Mouse (Mus musculus): ENCODE data around the gene Mrpl11. TPM values are rescaled to one million over a fixed set of nuclear protein-coding genes. Genes with fewer than 3 reads are reported as not detected.

The Mrpl11 gene
- 79.6 and 80.5 TPM in 2 replicates for polyA plus RNA-seq (2015; fragmentation: Nextera tagmentation; extraction: Ambion mirVana)

DNA sequence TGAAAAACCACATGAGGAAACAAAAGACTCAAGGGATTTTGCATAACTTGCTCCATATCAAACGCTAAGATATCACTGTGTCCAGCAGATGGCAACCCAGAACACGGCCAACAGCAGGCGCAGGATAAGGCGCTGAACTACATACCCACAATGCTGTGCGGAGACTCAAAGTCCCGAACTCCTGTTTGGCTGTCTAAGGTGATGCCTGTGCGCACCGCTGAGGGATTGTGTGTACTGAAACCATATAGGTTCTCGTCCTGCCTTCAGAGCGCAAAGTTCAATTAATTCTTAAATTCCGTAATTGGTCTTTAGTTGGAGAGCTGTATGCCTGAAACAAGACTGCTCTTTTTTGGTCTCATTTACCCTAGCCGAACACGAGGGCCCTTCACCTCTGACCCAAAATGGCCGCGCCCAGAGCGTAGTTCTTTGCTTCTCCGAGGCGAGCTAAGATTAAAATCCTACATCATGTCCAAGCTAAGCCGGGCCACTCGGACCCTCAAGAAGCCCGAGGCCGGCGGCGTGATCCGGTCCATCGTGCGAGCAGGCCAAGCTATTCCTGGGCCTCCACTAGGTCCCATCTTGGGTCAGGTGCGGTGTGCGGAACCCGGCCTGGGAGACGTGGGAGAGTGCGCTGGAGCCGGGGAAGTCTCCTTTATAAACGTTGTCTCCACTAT lies at the start of gene Mrpl11:
Gene Mrpl11 (plus strand): TSS at position 220 of the 674 bp plus-strand sequence.
- Histone ChIP-seq H3K9me3 (replicated peaks; ENCODE audit: control insufficient read depth, low read length) (no peaks in the 10 kb centered on the region), H3K36me3 (ENCODE audit: control insufficient read depth, insufficient read depth, low read length) (peaks cover 15% of the 10 kb centered on the region; the same call in 1 of the 2 replicates), H3K27me3 (ENCODE audit: control insufficient read depth, insufficient read depth, low read length) (no peaks in the 10 kb centered on the region), H3K9ac (ENCODE audit: low read length) (peak within 1 kb of the TSS; percentile 82), H3K4me2 (ENCODE audit: low read depth, low read length) (peak within 1 kb of the TSS; percentile 75), H3K4me3 (replicated peaks; ENCODE audit: low read length) (peak within 1 kb of the TSS; percentile 68), H3K27ac (ENCODE audit: low read length) (peak within 1 kb of the TSS; percentile 68), H3K4me1 (ENCODE audit: control insufficient read depth, insufficient read depth, low read length) (peaks cover 4% of the 10 kb centered on the region)
- WGBS = under 1% methylated on average over 34 of the region's 34 CpGs
- ATAC-seq (ENCODE audit: insufficient read depth, low FRiP score) = peak; percentile 96

DNA sequence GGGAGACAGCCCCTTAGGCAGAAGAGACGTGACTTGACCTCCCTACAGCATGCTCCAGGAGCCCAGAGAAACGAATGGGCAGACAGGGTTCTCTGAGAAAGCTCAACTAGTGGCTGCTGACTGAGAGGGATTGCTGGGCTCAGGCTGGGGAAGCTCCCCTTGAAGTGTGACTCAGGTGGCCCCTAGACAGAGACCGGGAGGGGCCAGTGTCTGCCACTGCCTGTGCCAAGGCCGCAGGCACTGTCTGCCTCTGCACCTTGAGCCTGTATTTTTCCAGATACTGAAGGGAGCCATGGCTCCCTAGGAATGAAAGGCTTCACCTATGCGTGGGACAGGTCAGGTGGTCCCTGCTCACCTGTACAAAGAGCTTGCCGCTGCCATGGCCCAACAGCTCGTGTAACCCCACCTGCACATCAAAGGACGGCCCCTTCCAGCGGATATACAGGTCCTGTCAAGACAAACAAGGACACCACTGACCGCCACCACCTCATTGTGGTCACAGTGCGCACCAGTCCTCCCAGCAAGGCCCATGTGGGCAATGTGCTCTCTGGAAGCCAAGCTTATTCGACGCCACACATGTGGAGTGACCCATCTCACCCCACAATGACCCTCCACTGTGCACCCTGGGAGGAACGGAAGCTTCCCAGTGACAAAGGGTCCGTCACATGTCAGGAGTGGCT lies 45.9 kb upstream of the Mrpl11 start:
- no peaks in the 10 kb centered on the region for H3K9me3 ChIP-seq (replicated peaks; ENCODE audit: control insufficient read depth, low read length)
- WGBS = 89% methylated on average over 15 of the region's 15 CpGs

DNA sequence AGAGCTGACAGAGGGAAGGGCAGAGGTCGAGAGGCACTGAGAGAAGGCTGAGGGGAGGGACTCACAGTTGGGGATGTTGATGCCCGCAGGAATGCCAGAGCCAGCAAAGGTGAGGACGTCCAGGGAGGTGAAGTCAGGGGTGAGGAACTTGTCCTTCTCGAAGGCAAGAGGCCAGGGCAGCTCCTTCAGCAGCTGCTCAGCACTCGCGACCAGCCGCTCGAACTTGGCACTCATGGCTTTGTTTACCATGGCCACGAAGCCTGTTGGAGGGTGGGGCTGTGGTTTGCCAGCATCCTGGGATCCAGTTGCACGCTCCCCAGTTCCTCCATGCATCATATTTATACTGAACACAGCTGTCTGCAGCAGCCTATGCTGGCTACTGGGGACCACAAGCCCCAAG lies 45.1 kb upstream of the Mrpl11 start:
- no peaks in the 10 kb centered on the region for H3K4me1 ChIP-seq (ENCODE audit: control insufficient read depth, insufficient read depth, low read length)
- H3K9ac ChIP-seq (ENCODE audit: low read length) = no peak overlapping the region
- no peak for ATAC-seq (ENCODE audit: insufficient read depth, low FRiP score)
- WGBS = 80% methylated on average over 10 of the region's 10 CpGs
- H3K9me3 ChIP-seq (replicated peaks; ENCODE audit: control insufficient read depth, low read length) = no peaks in the 10 kb centered on the region
- peaks cover 26% of the 10 kb centered on the region for H3K36me3 ChIP-seq (ENCODE audit: control insufficient read depth, insufficient read depth, low read length)
- H3K27me3 ChIP-seq (ENCODE audit: control insufficient read depth, insufficient read depth, low read length) = no peaks in the 10 kb centered on the region
- no peak overlapping the region for H3K4me3 ChIP-seq (replicated peaks; ENCODE audit: low read length)
- H3K4me2 ChIP-seq (ENCODE audit: low read depth, low read length) = no peak overlapping the region
- no peak overlapping the region for H3K27ac ChIP-seq (ENCODE audit: low read length)

More for the DNA sequence above, 45.9 kb upstream of the Mrpl11 start:
- Histone ChIP-seq H3K9ac (ENCODE audit: low read length) (no peak overlapping the region), H3K36me3 (ENCODE audit: control insufficient read depth, insufficient read depth, low read length) (peaks cover 23% of the 10 kb centered on the region), H3K4me3 (replicated peaks; ENCODE audit: low read length) (no peak overlapping the region), H3K4me1 (ENCODE audit: control insufficient read depth, insufficient read depth, low read length) (no peaks in the 10 kb centered on the region), H3K4me2 (ENCODE audit: low read depth, low read length) (no peak overlapping the region), H3K27me3 (ENCODE audit: control insufficient read depth, insufficient read depth, low read length) (no peaks in the 10 kb centered on the region), H3K27ac (ENCODE audit: low read length) (no peak overlapping the region)
- no peak for ATAC-seq (ENCODE audit: insufficient read depth, low FRiP score)

DNA sequence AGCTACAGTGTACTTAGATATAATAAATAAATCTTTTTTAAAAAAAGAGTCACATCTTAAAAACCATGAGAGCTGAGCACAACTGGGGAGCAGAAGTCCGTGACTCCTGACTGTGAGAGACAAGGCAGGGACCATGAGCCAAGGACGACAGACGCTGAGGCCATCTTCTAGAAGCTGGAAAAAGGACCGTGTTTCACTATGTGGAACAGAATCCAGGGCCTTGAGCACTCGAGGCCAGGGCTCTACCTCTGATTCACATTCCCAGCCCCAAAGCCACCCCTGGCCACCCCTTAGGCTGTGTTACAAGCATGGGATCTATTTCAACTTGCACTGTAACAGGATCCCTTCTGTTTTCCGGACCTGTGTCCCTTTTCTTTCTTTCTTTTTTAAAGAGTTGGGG lies 42.3 kb upstream of the Mrpl11 start:
- Histone ChIP-seq H3K27me3 (ENCODE audit: control insufficient read depth, insufficient read depth, low read length) (no peaks in the 10 kb centered on the region), H3K36me3 (ENCODE audit: control insufficient read depth, insufficient read depth, low read length) (peaks cover 19% of the 10 kb centered on the region), H3K4me2 (ENCODE audit: low read depth, low read length) (no peak overlapping the region), H3K4me3 (replicated peaks; ENCODE audit: low read length) (no peak overlapping the region), H3K9me3 (replicated peaks; ENCODE audit: control insufficient read depth, low read length) (no peaks in the 10 kb centered on the region), H3K4me1 (ENCODE audit: control insufficient read depth, insufficient read depth, low read length) (no peaks in the 10 kb centered on the region), H3K9ac (ENCODE audit: low read length) (no peak overlapping the region), H3K27ac (ENCODE audit: low read length) (no peak overlapping the region)
- WGBS = 83% methylated on average over 6 of the region's 6 CpGs
- no peak for ATAC-seq (ENCODE audit: insufficient read depth, low FRiP score)

DNA sequence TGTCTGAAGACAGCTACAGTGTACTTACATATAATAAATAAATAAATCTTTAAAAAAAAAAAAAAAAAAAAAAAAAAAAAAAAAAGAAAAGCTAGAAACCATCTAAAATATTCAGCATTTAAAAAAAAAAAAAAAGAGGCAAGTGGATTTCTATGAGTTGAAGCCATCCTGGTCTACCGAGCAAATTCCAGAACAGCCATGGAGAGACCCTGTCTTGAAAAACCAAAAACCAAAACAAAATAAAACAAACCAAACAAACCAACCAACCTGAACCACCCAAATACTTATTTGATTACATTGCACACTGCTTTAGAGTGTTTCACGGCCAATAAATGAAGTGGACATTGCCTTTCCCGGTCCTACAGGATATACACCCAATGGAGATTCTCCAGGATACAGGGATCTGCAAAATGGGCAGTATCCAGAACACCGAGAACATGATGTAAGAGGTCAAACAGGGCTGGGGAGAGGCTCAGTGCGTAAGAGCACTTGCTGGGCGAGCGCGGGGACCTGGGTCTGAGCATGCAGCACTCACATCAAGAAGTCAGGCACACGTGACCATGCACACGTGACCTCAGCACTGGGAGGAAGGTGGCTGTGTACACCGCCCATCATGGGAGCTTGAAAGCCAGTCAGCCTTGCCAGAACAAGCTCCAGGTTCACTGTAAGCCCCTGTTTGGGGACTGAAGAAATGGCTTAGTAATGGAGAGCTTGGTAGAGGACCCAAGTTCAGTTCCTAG lies 36.7 kb upstream of the Mrpl11 start:
- peaks cover 16% of the 10 kb centered on the region for H3K4me1 ChIP-seq (ENCODE audit: control insufficient read depth, insufficient read depth, low read length)
- H3K4me2 ChIP-seq (ENCODE audit: low read depth, low read length) = no peak overlapping the region
- no peak overlapping the region for H3K27ac ChIP-seq (ENCODE audit: low read length)
- peaks cover 14% of the 10 kb centered on the region; the same call in 1 of the 2 replicates for H3K36me3 ChIP-seq (ENCODE audit: control insufficient read depth, insufficient read depth, low read length)
- H3K9me3 ChIP-seq (replicated peaks; ENCODE audit: control insufficient read depth, low read length) = no peaks in the 10 kb centered on the region
- no peak for ATAC-seq (ENCODE audit: insufficient read depth, low FRiP score)
- WGBS = 92% methylated on average over 11 of the region's 11 CpGs
- H3K27me3 ChIP-seq (ENCODE audit: control insufficient read depth, insufficient read depth, low read length) = no peaks in the 10 kb centered on the region
- H3K9ac ChIP-seq (ENCODE audit: low read length) = no peak overlapping the region
- H3K4me3 ChIP-seq (replicated peaks; ENCODE audit: low read length) = no peak overlapping the region

DNA sequence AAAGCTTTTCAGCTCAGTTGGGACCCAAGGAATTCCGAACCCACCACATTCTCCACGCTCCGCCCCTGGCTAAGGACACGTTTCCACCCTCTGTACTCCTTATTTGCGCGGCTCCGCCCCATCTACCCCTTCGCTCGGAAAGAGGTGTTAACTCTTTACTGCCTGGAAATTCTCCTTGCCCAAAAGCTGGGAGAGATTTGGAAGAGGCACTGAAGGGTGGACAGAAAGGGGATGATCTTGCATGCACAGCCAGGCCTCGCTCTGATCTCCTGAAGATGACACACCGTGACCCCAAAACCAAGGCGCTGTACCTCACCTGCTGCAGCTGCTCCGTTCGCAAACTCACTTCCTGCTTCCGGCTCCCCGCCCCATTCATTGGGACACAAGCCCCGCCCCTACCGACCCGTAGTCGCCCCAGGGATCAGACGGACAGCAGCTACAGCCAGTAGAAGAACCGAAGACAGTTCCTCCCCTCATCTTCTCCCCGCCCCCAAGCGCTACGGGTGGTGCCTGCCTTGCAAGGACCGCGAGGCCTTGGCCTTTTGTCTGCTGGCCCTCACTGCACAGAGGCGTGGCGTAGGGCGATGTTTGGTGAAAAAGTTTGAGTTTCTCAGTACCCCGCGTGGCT lies 33.9 kb upstream of the Mrpl11 start, which contains the start of gene Dpp3:
Gene Dpp3 (minus strand): TSS at position 384 of the 628 bp plus-strand sequence.
- no peaks in the 10 kb centered on the region for H3K27me3 ChIP-seq (ENCODE audit: control insufficient read depth, insufficient read depth, low read length)
- peak within 1 kb of the TSS; percentile 72 for H3K9ac ChIP-seq (ENCODE audit: low read length)
- peak; percentile 99 for ATAC-seq (ENCODE audit: insufficient read depth, low FRiP score)
- no peaks in the 10 kb centered on the region for H3K9me3 ChIP-seq (replicated peaks; ENCODE audit: control insufficient read depth, low read length)
- H3K4me1 ChIP-seq (ENCODE audit: control insufficient read depth, insufficient read depth, low read length) = peaks cover 16% of the 10 kb centered on the region
- peak within 1 kb of the TSS; percentile 81 for H3K27ac ChIP-seq (ENCODE audit: low read length)
- peak within 1 kb of the TSS; percentile 78 for H3K4me3 ChIP-seq (replicated peaks; ENCODE audit: low read length)
- peak within 1 kb of the TSS; percentile 81 for H3K4me2 ChIP-seq (ENCODE audit: low read depth, low read length)
- H3K36me3 ChIP-seq (ENCODE audit: control insufficient read depth, insufficient read depth, low read length) = peaks cover 3% of the 10 kb centered on the region; the same call in 1 of the 2 replicates
- under 1% methylated on average over 32 of the region's 32 CpGs for WGBS

DNA sequence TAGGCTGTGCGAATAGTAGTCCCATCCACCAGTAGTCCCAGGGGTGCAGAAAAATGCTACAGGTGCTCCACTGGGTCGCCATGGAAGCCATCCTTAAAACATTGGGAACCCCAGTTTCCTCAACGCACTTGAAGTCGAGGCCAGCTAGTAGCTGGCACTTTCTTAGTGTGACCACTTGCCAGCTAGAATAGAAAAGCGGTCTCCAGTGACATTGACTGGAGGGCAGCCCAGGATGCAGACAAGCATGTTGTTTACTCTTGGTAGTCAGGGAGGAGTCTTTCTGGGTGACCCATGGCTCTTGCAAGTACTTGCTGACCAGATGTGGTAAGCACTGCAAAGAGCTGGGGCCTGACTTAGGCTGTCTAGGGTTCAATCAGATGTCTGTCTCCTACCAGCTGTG lies 33.2 kb upstream of the Mrpl11 start:
- H3K4me2 ChIP-seq (ENCODE audit: low read depth, low read length) = peak overlapping the region; percentile 62
- WGBS = 64% methylated on average over 5 of the region's 5 CpGs
- H3K9me3 ChIP-seq (replicated peaks; ENCODE audit: control insufficient read depth, low read length) = no peaks in the 10 kb centered on the region
- peak overlapping the region; percentile 78 for H3K4me3 ChIP-seq (replicated peaks; ENCODE audit: low read length)
- ATAC-seq (ENCODE audit: insufficient read depth, low FRiP score) = no peak
- peak overlapping the region; percentile 72 for H3K9ac ChIP-seq (ENCODE audit: low read length)
- H3K4me1 ChIP-seq (ENCODE audit: control insufficient read depth, insufficient read depth, low read length) = peaks cover 16% of the 10 kb centered on the region
- no peaks in the 10 kb centered on the region for H3K27me3 ChIP-seq (ENCODE audit: control insufficient read depth, insufficient read depth, low read length)
- H3K27ac ChIP-seq (ENCODE audit: low read length) = peak overlapping the region; percentile 81
- no peaks in the 10 kb centered on the region; the same call in 1 of the 2 replicates for H3K36me3 ChIP-seq (ENCODE audit: control insufficient read depth, insufficient read depth, low read length)

DNA sequence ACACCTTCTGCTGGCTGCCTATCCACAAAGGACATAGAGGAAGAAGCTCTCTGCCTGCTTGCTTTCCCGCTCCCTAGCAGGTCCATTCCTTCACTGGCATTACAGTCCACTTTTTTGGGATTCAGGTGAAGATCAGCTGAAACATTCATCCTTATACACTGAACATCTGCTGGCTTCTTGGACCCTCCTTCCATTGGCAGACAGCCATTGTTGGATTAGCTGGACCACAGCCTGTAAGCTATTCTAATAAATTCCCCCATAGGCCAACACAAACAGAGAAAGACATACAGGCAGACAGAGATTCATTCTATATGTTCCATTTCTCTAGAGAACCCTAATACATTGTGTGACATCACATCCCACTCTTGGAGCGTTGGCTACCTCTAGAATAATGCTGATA lies 25.1 kb upstream of the Mrpl11 start:
- no peak overlapping the region for H3K9ac ChIP-seq (ENCODE audit: low read length)
- H3K4me1 ChIP-seq (ENCODE audit: control insufficient read depth, insufficient read depth, low read length) = no peaks in the 10 kb centered on the region
- H3K27me3 ChIP-seq (ENCODE audit: control insufficient read depth, insufficient read depth, low read length) = no peaks in the 10 kb centered on the region
- no peak overlapping the region for H3K27ac ChIP-seq (ENCODE audit: low read length)
- H3K4me2 ChIP-seq (ENCODE audit: low read depth, low read length) = no peak overlapping the region
- no peak for ATAC-seq (ENCODE audit: insufficient read depth, low FRiP score)
- no peak overlapping the region for H3K4me3 ChIP-seq (replicated peaks; ENCODE audit: low read length)
- no peaks in the 10 kb centered on the region for H3K36me3 ChIP-seq (ENCODE audit: control insufficient read depth, insufficient read depth, low read length)
- no peaks in the 10 kb centered on the region for H3K9me3 ChIP-seq (replicated peaks; ENCODE audit: control insufficient read depth, low read length)
- WGBS = 78% methylated on average over 2 of the region's 2 CpGs

All from stomach, embryonic 16.5 days (tissue).